11 mouse cellular contexts compared by ENCODE assay signal in genomic region chr4:43530081-43530501, GRCm38 (mm10). TPM values are rescaled to one million over a fixed set of nuclear protein-coding genes. Genes with fewer than 3 reads are reported as not detected.
DNase-seq lines count a peak whose midpoint lies in the region; ATAC-seq and TF ChIP-seq lines count a peak whose summit lies in the region.
"Had no signal": no experiment of that assay in that cellular context is flagged by ENCODE, and none has a peak within 500 bp of the region (broad histone marks: within the 10 kb centered on the region; RNA-seq: fewer than 3 reads in every experiment).

No protein-coding gene starts in this region.

- H3K9ac ChIP-seq in hindbrain, embryonic 13.5 days = no peak overlapping the region; the same call in 1 of the 2 replicates
- no peak overlapping the region for H3K9ac ChIP-seq in hindbrain, embryonic 11.5 days (ENCODE audit: low read depth, low read length)
- no peak overlapping the region for H3K9ac ChIP-seq in liver, embryonic 15.5 days
- H3K9ac ChIP-seq in liver, embryonic 12.5 days = no peak overlapping the region
- H3K9ac ChIP-seq in stomach, postnatal 0 days (ENCODE audit: low read length) = no peak overlapping the region
- H3K9ac ChIP-seq: forebrain, postnatal 0 days; midbrain, embryonic 15.5 days had no signal

- H3K4me3 ChIP-seq in hindbrain, embryonic 13.5 days = no peak overlapping the region
- H3K4me3 ChIP-seq in hindbrain, embryonic 11.5 days (ENCODE audit: low read depth, low read length) = no peak overlapping the region
- no peak overlapping the region for H3K4me3 ChIP-seq in liver, embryonic 15.5 days (replicated peaks)
- no peak overlapping the region for H3K4me3 ChIP-seq in liver, embryonic 12.5 days
- H3K4me3 ChIP-seq in stomach, postnatal 0 days (ENCODE audit: low read depth, low read length) = no peak overlapping the region
- H3K4me3 ChIP-seq: midbrain, embryonic 15.5 days had no signal

- WGBS in hindbrain, embryonic 13.5 days = 67% methylated on average over 8 of the region's 8 CpGs
- 86% methylated on average over 8 of the region's 8 CpGs for WGBS in hindbrain, embryonic 11.5 days
- WGBS in liver, embryonic 15.5 days (ENCODE audit: insufficient replicate concordance) = 46% methylated on average over 8 of the region's 8 CpGs
- 50% methylated on average over 8 of the region's 8 CpGs for WGBS in liver, embryonic 12.5 days (ENCODE audit: insufficient replicate concordance)
- WGBS in stomach, postnatal 0 days = 39% methylated on average over 8 of the region's 8 CpGs

- peaks cover 43% of the 10 kb centered on the region for H3K36me3 ChIP-seq in hindbrain, embryonic 13.5 days
- H3K36me3 ChIP-seq in hindbrain, embryonic 11.5 days (ENCODE audit: control insufficient read depth, insufficient read depth, low read length) = peaks cover 11% of the 10 kb centered on the region; the same call in 1 of the 2 replicates
- H3K36me3 ChIP-seq in liver, embryonic 15.5 days (replicated peaks) = peaks cover 52% of the 10 kb centered on the region
- peaks cover 45% of the 10 kb centered on the region for H3K36me3 ChIP-seq in liver, embryonic 12.5 days
- peaks cover 37% of the 10 kb centered on the region for H3K36me3 ChIP-seq in stomach, postnatal 0 days (ENCODE audit: control insufficient read depth, insufficient read depth, low read length)

- no peak overlapping the region for H3K4me2 ChIP-seq in hindbrain, embryonic 13.5 days
- H3K4me2 ChIP-seq in hindbrain, embryonic 11.5 days (replicated peaks; ENCODE audit: low read depth, low read length) = no peak overlapping the region
- H3K4me2 ChIP-seq in liver, embryonic 15.5 days = no peak overlapping the region
- no peak overlapping the region for H3K4me2 ChIP-seq in liver, embryonic 12.5 days
- no peak overlapping the region for H3K4me2 ChIP-seq in stomach, postnatal 0 days (replicated peaks; ENCODE audit: low read depth)
- H3K4me2 ChIP-seq: midbrain, embryonic 15.5 days had no signal

- H3K27me3 ChIP-seq in hindbrain, embryonic 13.5 days = peaks cover 24% of the 10 kb centered on the region
- H3K27me3 ChIP-seq in hindbrain, embryonic 11.5 days (ENCODE audit: control insufficient read depth, insufficient read depth, low read length) = peaks cover 7% of the 10 kb centered on the region
- peaks cover 22% of the 10 kb centered on the region for H3K27me3 ChIP-seq in liver, embryonic 15.5 days
- H3K27me3 ChIP-seq in liver, embryonic 12.5 days (replicated peaks) = peaks cover 23% of the 10 kb centered on the region
- H3K27me3 ChIP-seq in stomach, postnatal 0 days (ENCODE audit: control insufficient read depth, insufficient read depth, low read length) = no peaks in the 10 kb centered on the region

- no peak for TF ChIP-seq CTCF in stomach, postnatal 0 days (IDR thresholded peaks at IDR 0.05; ENCODE audit: low read depth)

- H3K4me1 ChIP-seq in hindbrain, embryonic 13.5 days (replicated peaks) = no peaks in the 10 kb centered on the region; the same call in 1 of the 2 replicates
- no peaks in the 10 kb centered on the region for H3K4me1 ChIP-seq in hindbrain, embryonic 11.5 days (replicated peaks; ENCODE audit: control insufficient read depth, insufficient read depth, low read length)
- H3K4me1 ChIP-seq in liver, embryonic 15.5 days (replicated peaks) = peaks cover 10% of the 10 kb centered on the region
- peaks cover 7% of the 10 kb centered on the region for H3K4me1 ChIP-seq in liver, embryonic 12.5 days
- no peaks in the 10 kb centered on the region for H3K4me1 ChIP-seq in stomach, postnatal 0 days (replicated peaks; ENCODE audit: control insufficient read depth, insufficient read depth)
- H3K4me1 ChIP-seq: midbrain, embryonic 15.5 days had no signal

- no peaks in the 10 kb centered on the region for H3K9me3 ChIP-seq in hindbrain, embryonic 13.5 days
- no peaks in the 10 kb centered on the region for H3K9me3 ChIP-seq in hindbrain, embryonic 11.5 days (ENCODE audit: control insufficient read depth, low read length)
- no peaks in the 10 kb centered on the region for H3K9me3 ChIP-seq in liver, embryonic 15.5 days (replicated peaks)
- no peaks in the 10 kb centered on the region for H3K9me3 ChIP-seq in liver, embryonic 12.5 days (replicated peaks)
- H3K9me3 ChIP-seq in stomach, postnatal 0 days (ENCODE audit: control insufficient read depth, low read length) = no peaks in the 10 kb centered on the region
- H3K9me3 ChIP-seq: midbrain, embryonic 15.5 days had no signal

- H3K27ac ChIP-seq in hindbrain, embryonic 13.5 days = 0 out of 2 replicates have a peak overlapping the region, but pooled peaks have one; percentile 25
- no peak overlapping the region for H3K27ac ChIP-seq in hindbrain, embryonic 11.5 days (ENCODE audit: low read depth, low read length)
- H3K27ac ChIP-seq in liver, embryonic 15.5 days (replicated peaks) = no peak overlapping the region
- H3K27ac ChIP-seq in liver, embryonic 12.5 days = no peak overlapping the region
- peak overlapping the region; percentile 53; the same call in 1 of the 2 replicates for H3K27ac ChIP-seq in stomach, postnatal 0 days (replicated peaks)
- H3K27ac ChIP-seq: midbrain, embryonic 15.5 days had no signal

- no peak for TF ChIP-seq EP300 in stomach, postnatal 0 days (optimal IDR thresholded peaks at IDR 0.05)

- DNase-seq in adrenal gland, postnatal 10 days = peak; percentile 57
- no peak for DNase-seq in adrenal gland, adult 8-10 months
- DNase-seq in hindbrain, embryonic 11.5 days (ENCODE audit: low spot score) = no peak
- DNase-seq in stomach, postnatal 0 days (ENCODE audit: low spot score) = no peak
- DNase-seq in adipocyte (ENCODE audit: low spot score) = no peak

- no peak for ATAC-seq in hindbrain, embryonic 13.5 days (ENCODE audit: low FRiP score)
- ATAC-seq in hindbrain, embryonic 11.5 days (ENCODE audit: low FRiP score) = no peak
- ATAC-seq in liver, embryonic 15.5 days (ENCODE audit: insufficient read depth) = 0 out of 2 replicates have a peak, but pooled peaks have one; percentile 9
- no peak for ATAC-seq in liver, embryonic 12.5 days
- ATAC-seq in stomach, postnatal 0 days (ENCODE audit: low FRiP score, low TSS enrichment) = peak; percentile 21; the same call in 1 of the 2 replicates
- ATAC-seq: midbrain, embryonic 15.5 days had no signal

RNA-seq across cellular contexts. Expression of gene Tpm2, which starts 6.5 kb away (rescaled TPM):
- 100 to 1,000 TPM; 203 to 822 TPM for total RNA-seq in adrenal gland, postnatal 10 days (2021)
- total RNA-seq in adrenal gland, adult 8-10 months (2022) = 10 to 100 TPM; 32.3 to 89.4 (median 52.6) TPM
- 18.8 and 20.9 TPM in 2 replicates for polyA plus RNA-seq in hindbrain, embryonic 13.5 days (2015; fragmentation: Nextera tagmentation; extraction: Ambion mirVana)
- 63.7 and 67.2 TPM in 2 replicates for polyA plus RNA-seq in hindbrain, embryonic 11.5 days (2014; fragmentation: Nextera tagmentation; extraction: Ambion mirVana)
- polyA plus RNA-seq in liver, embryonic 15.5 days (2015; fragmentation: Nextera tagmentation; extraction: Ambion mirVana) = 34.1 and 47.4 TPM in 2 replicates
- 27.9 and 29.9 TPM in 2 replicates for polyA plus RNA-seq in liver, embryonic 12.5 days (2016; fragmentation: Nextera tagmentation; extraction: Ambion mirVana)
- 2,018 and 2,237 TPM in 2 replicates for polyA plus RNA-seq in stomach, postnatal 0 days (2015; fragmentation: Nextera tagmentation; extraction: Ambion mirVana)

RNA-seq across cellular contexts. Expression of gene Car9, which starts 23.3 kb away (rescaled TPM):
- under 1 TPM; 0.76 to 0.90 TPM for total RNA-seq in adrenal gland, postnatal 10 days (2021)
- total RNA-seq in adrenal gland, adult 8-10 months (2022) = under 1 TPM in 3 of 4 experiments, not detected in 1; 0.32 to 0.68 (median 0.56) TPM
- polyA plus RNA-seq in hindbrain, embryonic 13.5 days (2015; fragmentation: Nextera tagmentation; extraction: Ambion mirVana) = 0.19 and 0.25 TPM in 2 replicates
- polyA plus RNA-seq in hindbrain, embryonic 11.5 days (2014; fragmentation: Nextera tagmentation; extraction: Ambion mirVana) = 0.64 and 0.79 TPM in 2 replicates
- polyA plus RNA-seq in liver, embryonic 15.5 days (2015; fragmentation: Nextera tagmentation; extraction: Ambion mirVana) = 1.3 and 1.9 TPM in 2 replicates
- polyA plus RNA-seq in liver, embryonic 12.5 days (2016; fragmentation: Nextera tagmentation; extraction: Ambion mirVana) = 1.2 and 1.3 TPM in 2 replicates
- polyA plus RNA-seq in stomach, postnatal 0 days (2015; fragmentation: Nextera tagmentation; extraction: Ambion mirVana) = 2.6 and 3.1 TPM in 2 replicates
- total RNA-seq: layer of hippocampus, adult 18-20 months had no signal

RNA-seq across cellular contexts. Expression of gene Arhgef39, which starts 30.6 kb away (rescaled TPM):
- 10 to 100 TPM in 1 of 2 experiments, 1 to 10 TPM in 1; 6.2 to 10.9 TPM for total RNA-seq in adrenal gland, postnatal 10 days (2021)
- total RNA-seq in adrenal gland, adult 8-10 months (2022) = 1 to 10 TPM in 2 of 4 experiments, under 1 TPM in 2; 0.73 to 2.0 (median 1.2) TPM
- polyA plus RNA-seq in hindbrain, embryonic 13.5 days (2015; fragmentation: Nextera tagmentation; extraction: Ambion mirVana) = 8.4 and 8.9 TPM in 2 replicates
- polyA plus RNA-seq in hindbrain, embryonic 11.5 days (2014; fragmentation: Nextera tagmentation; extraction: Ambion mirVana) = 34.8 and 37.6 TPM in 2 replicates
- polyA plus RNA-seq in liver, embryonic 15.5 days (2015; fragmentation: Nextera tagmentation; extraction: Ambion mirVana) = 34.5 and 38.2 TPM in 2 replicates
- 32.6 and 35.8 TPM in 2 replicates for polyA plus RNA-seq in liver, embryonic 12.5 days (2016; fragmentation: Nextera tagmentation; extraction: Ambion mirVana)
- 10.7 and 11.8 TPM in 2 replicates for polyA plus RNA-seq in stomach, postnatal 0 days (2015; fragmentation: Nextera tagmentation; extraction: Ambion mirVana)
- total RNA-seq: layer of hippocampus, adult 18-20 months had no signal

RNA-seq across cellular contexts. Expression of gene Creb3, which starts 32.0 kb away (rescaled TPM):
- total RNA-seq in adrenal gland, postnatal 10 days (2021) = 100 to 1,000 TPM in 1 of 2 experiments, 10 to 100 TPM in 1; 90.4 to 108 TPM
- total RNA-seq in adrenal gland, adult 8-10 months (2022) = 100 to 1,000 TPM; 141 to 201 (median 150) TPM
- 79.3 and 80.9 TPM in 2 replicates for polyA plus RNA-seq in hindbrain, embryonic 13.5 days (2015; fragmentation: Nextera tagmentation; extraction: Ambion mirVana)
- polyA plus RNA-seq in hindbrain, embryonic 11.5 days (2014; fragmentation: Nextera tagmentation; extraction: Ambion mirVana) = 60.3 and 64.7 TPM in 2 replicates
- 22.3 and 24.9 TPM in 2 replicates for polyA plus RNA-seq in liver, embryonic 15.5 days (2015; fragmentation: Nextera tagmentation; extraction: Ambion mirVana)
- polyA plus RNA-seq in liver, embryonic 12.5 days (2016; fragmentation: Nextera tagmentation; extraction: Ambion mirVana) = 17.9 and 19.7 TPM in 2 replicates
- polyA plus RNA-seq in stomach, postnatal 0 days (2015; fragmentation: Nextera tagmentation; extraction: Ambion mirVana) = 85.6 and 89.2 TPM in 2 replicates

RNA-seq across cellular contexts. Expression of gene Tln1, which starts 32.4 kb away (rescaled TPM):
- 100 to 1,000 TPM; 171 to 192 TPM for total RNA-seq in adrenal gland, postnatal 10 days (2021)
- total RNA-seq in adrenal gland, adult 8-10 months (2022) = 100 to 1,000 TPM; 249 to 319 (median 289) TPM
- 64.5 and 66.2 TPM in 2 replicates for polyA plus RNA-seq in hindbrain, embryonic 13.5 days (2015; fragmentation: Nextera tagmentation; extraction: Ambion mirVana)
- polyA plus RNA-seq in hindbrain, embryonic 11.5 days (2014; fragmentation: Nextera tagmentation; extraction: Ambion mirVana) = 49.7 and 60.4 TPM in 2 replicates
- polyA plus RNA-seq in liver, embryonic 15.5 days (2015; fragmentation: Nextera tagmentation; extraction: Ambion mirVana) = 37.5 and 40.3 TPM in 2 replicates
- 73.3 and 75.5 TPM in 2 replicates for polyA plus RNA-seq in liver, embryonic 12.5 days (2016; fragmentation: Nextera tagmentation; extraction: Ambion mirVana)
- polyA plus RNA-seq in stomach, postnatal 0 days (2015; fragmentation: Nextera tagmentation; extraction: Ambion mirVana) = 42.7 and 60.3 TPM in 2 replicates

Comparison
In these comparisons a context has a peak if more than half of its experiments do, and no peak if none do; other contexts are left out.
1. ATAC-seq: peak in liver, embryonic 15.5 days (single experiment) and stomach, postnatal 0 days (single experiment); none in hindbrain, embryonic 13.5 days (single experiment), hindbrain, embryonic 11.5 days (single experiment) and liver, embryonic 12.5 days (single experiment).
2. H3K27ac ChIP-seq: peak in hindbrain, embryonic 13.5 days (single experiment) and stomach, postnatal 0 days (single experiment); none in hindbrain, embryonic 11.5 days (single experiment), liver, embryonic 15.5 days (single experiment) and liver, embryonic 12.5 days (single experiment).
3. RNA of gene Tpm2, which starts 6.5 kb away (polyA plus RNA-seq): 2,018 to 2,237 TPM in stomach, postnatal 0 days; 63.7 to 67.2 TPM in hindbrain, embryonic 11.5 days, 34.1 to 47.4 TPM in liver, embryonic 15.5 days, 27.9 to 29.9 TPM in liver, embryonic 12.5 days and 18.8 to 20.9 TPM in hindbrain, embryonic 13.5 days; every median in the first group is over 10 times any median in the second.